Mouse (Mus musculus): ENCODE results near the gene Slc4a10.
"Not testable (repeated sequence)": the region's sequence is repeated elsewhere in the genome, so short reads cannot be mapped to it uniquely, and the experiment has no call there.

DNA sequence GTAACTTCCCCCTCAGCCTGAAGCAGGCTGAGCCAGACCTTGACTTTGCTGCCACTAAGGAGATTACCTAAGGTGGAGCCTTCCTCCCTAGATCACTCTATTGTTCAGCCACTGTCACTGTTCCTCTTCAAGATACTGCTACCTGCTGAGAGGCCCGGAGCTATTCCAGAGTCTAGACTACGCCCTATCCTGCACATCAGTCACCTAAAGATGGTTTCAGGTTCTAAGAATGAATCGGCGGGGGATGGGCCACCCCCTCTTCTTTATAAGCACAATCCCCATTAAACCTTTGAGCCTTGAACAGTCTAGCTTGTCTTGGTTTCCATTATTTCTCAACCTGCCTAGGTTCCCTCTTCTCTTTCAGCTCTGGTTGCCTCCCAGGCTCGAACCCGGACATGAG lies 45.0 kb upstream of the Slc4a10 start:
- TF ChIP-seq CTCF, EP300 (IDR thresholded peaks at IDR 0.05; ENCODE audit: low read depth): not testable (repeated sequence)
